Mouse (Mus musculus) bone marrow macrophage, adult 2 months (primary cell): ENCODE results near the gene Nudt12.

Experiments used
- CTCF ChIP-seq: IDR thresholded peaks from 2 replicates; pipeline ENCODE4 v1.5.1; 2012; ENCODE audit warnings: low read depth, mild to moderate bottlenecking, low read length, moderate library complexity
- POLR2A ChIP-seq: IDR thresholded peaks from 2 replicates; pipeline ENCODE4 v1.6.1; 2012; ENCODE audit warnings: mild to moderate bottlenecking, low read depth, low read length, borderline replicate concordance

DNA sequence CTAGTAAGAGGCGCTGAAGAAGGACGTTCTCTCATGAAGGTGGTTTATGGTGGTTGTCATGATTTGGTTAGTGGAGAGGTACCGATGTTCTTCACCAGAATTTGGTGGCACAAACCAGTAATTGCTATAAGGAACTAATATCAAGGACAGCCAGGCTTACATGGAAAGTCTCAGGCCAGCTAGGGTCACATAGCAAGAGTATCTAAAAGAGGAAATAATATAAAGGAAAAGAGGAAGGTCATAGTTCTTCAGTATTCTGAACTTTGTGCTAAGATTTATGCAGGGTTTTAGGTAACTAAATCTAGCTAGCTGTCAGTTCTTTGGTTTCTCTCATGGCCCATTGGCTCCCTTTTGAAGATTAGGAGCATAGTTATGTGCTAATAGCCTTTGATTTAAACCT, 20.3 kb upstream of the Nudt12 start:
- TF ChIP-seq CTCF (no peak), POLR2A (no peak)
